ENCODE assay signal across 8 mouse cellular contexts in the genomic region with DNA sequence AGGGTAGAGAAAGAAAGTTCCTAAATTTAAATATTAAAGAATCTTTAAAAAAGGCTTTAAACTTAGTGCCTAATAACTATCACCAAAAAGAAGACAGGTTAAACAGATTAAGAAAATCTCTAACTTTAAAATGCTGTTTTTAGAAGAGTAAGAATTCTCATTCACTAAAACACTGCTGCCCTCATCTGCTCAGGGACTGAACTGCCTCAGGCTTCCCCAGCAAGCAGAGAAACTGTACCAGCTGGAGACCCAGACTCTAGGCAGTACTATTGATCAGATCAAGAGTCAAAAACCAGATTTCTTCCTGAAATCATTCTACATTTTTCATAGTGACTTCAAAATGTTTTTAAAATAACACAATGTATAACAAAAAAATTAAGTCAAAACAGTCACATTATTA. TPM values are rescaled to one million over a fixed set of nuclear protein-coding genes. Genes with fewer than 3 reads are reported as not detected.
DNase-seq lines count a peak whose midpoint lies in the region; ATAC-seq and TF ChIP-seq lines count a peak whose summit lies in the region.

No protein-coding gene starts in this region.

- H3K9ac ChIP-seq in forebrain, postnatal 0 days, result no peak overlapping the region
- no peak overlapping the region for H3K9ac ChIP-seq in forebrain, embryonic 11.5 days (ENCODE audit: low read length)
- no peak overlapping the region for H3K9ac ChIP-seq in limb, embryonic 14.5 days (ENCODE audit: low read depth, low read length, severe bottlenecking)

- H3K27ac ChIP-seq in forebrain, postnatal 0 days (ENCODE audit: low read depth, low read length), result no peak overlapping the region
- H3K27ac ChIP-seq in forebrain, embryonic 11.5 days (ENCODE audit: low read depth, low read length), result no peak overlapping the region
- no peak overlapping the region for H3K27ac ChIP-seq in limb, embryonic 14.5 days (replicated peaks; ENCODE audit: low read depth, low read length)

- H3K27me3 ChIP-seq in forebrain, postnatal 0 days (ENCODE audit: insufficient read depth, low read length), result no peaks in the 10 kb centered on the region
- H3K27me3 ChIP-seq in forebrain, embryonic 11.5 days (ENCODE audit: control insufficient read depth, insufficient read depth, low read length), result no peaks in the 10 kb centered on the region
- H3K27me3 ChIP-seq in limb, embryonic 14.5 days (ENCODE audit: control insufficient read depth, insufficient read depth, low read length), result no peaks in the 10 kb centered on the region

- peak; percentile 77 for TF ChIP-seq CTCF in forebrain, postnatal 0 days (IDR thresholded peaks at IDR 0.05; ENCODE audit: low read depth)
- peak; percentile 31; the same call in 1 of the 2 replicates for TF ChIP-seq CTCF in lung, adult 2 months (IDR thresholded peaks at IDR 0.05; ENCODE audit: insufficient read depth, low read length)

- H3K4me1 ChIP-seq in forebrain, postnatal 0 days (ENCODE audit: insufficient read depth), result no peaks in the 10 kb centered on the region
- H3K4me1 ChIP-seq in forebrain, embryonic 11.5 days (replicated peaks; ENCODE audit: control insufficient read depth, insufficient read depth, low read length), result no peaks in the 10 kb centered on the region
- 0 out of 2 replicates have a peak, but pooled peaks cover 2% of the 10 kb centered on the region for H3K4me1 ChIP-seq in lung, adult 2 months (ENCODE audit: control insufficient read depth, insufficient read depth, low read length)
- H3K4me1 ChIP-seq in limb, embryonic 14.5 days (ENCODE audit: control insufficient read depth, insufficient read depth, low read length), result no peaks in the 10 kb centered on the region

- no peak overlapping the region for H3K4me2 ChIP-seq in forebrain, postnatal 0 days (ENCODE audit: low read depth)
- no peak overlapping the region for H3K4me2 ChIP-seq in forebrain, embryonic 11.5 days (ENCODE audit: low read depth, low read length, severe bottlenecking)
- H3K4me2 ChIP-seq in limb, embryonic 14.5 days (replicated peaks; ENCODE audit: low read depth, low read length, severe bottlenecking), result no peak overlapping the region

- DNase-seq in forebrain, postnatal 0 days, result peak; percentile 70
- DNase-seq in forebrain, embryonic 11.5 days (ENCODE audit: low spot score), result no peak
- DNase-seq in lung, adult 2 months, result no peak
- no peak for DNase-seq in lung, adult 18-20 months
- DNase-seq in adipocyte (ENCODE audit: low spot score), result peak; percentile 50
- DNase-seq in limb, embryonic 14.5 days (ENCODE audit: low spot score), result peak; percentile 17
- DNase-seq in urinary bladder, postnatal 36 days (ENCODE audit: low spot score in 2 of 2), result no peak

- no peaks in the 10 kb centered on the region for H3K9me3 ChIP-seq in forebrain, postnatal 0 days (ENCODE audit: low read length)
- H3K9me3 ChIP-seq in forebrain, embryonic 11.5 days (ENCODE audit: control insufficient read depth, low read length), result no peaks in the 10 kb centered on the region
- no peaks in the 10 kb centered on the region for H3K9me3 ChIP-seq in limb, embryonic 14.5 days (ENCODE audit: control insufficient read depth, low read length)

- H3K4me3 ChIP-seq in forebrain, postnatal 0 days (ENCODE audit: low read depth, low read length), result no peak overlapping the region
- H3K4me3 ChIP-seq in forebrain, embryonic 11.5 days (ENCODE audit: low read depth, low read length), result no peak overlapping the region
- H3K4me3 ChIP-seq in lung, adult 2 months (replicated peaks; ENCODE audit: extremely low read depth, low read depth, low read length), result no peak overlapping the region
- H3K4me3 ChIP-seq in limb, embryonic 14.5 days (replicated peaks; ENCODE audit: low read length), result no peak overlapping the region

- ATAC-seq in forebrain, postnatal 0 days, result peak; percentile 74; the same call in 1 of the 2 replicates
- ATAC-seq in forebrain, embryonic 11.5 days (replicated peaks; ENCODE audit: low FRiP score), result no peak
- ATAC-seq in limb, embryonic 14.5 days (ENCODE audit: low FRiP score, low read depth), result no peak
- no peak for ATAC-seq in monocyte, adult 5-6 weeks (replicated peaks; ENCODE audit: insufficient number of reproducible peaks, low FRiP score, low TSS enrichment, poor library complexity, severe bottlenecking)

- no peaks in the 10 kb centered on the region for H3K36me3 ChIP-seq in forebrain, postnatal 0 days (ENCODE audit: insufficient read depth)
- H3K36me3 ChIP-seq in forebrain, embryonic 11.5 days (ENCODE audit: control insufficient read depth, insufficient read depth, low read length), result no peaks in the 10 kb centered on the region; the same call in 1 of the 2 replicates
- H3K36me3 ChIP-seq in limb, embryonic 14.5 days (ENCODE audit: control insufficient read depth, insufficient read depth, low read length), result 0 out of 2 replicates have a peak, but pooled peaks cover 4% of the 10 kb centered on the region

- no peak for TF ChIP-seq POLR2A in lung, adult 2 months (IDR thresholded peaks at IDR 0.05; ENCODE audit: borderline replicate concordance, extremely low read depth, low read depth, low read length)
- TF ChIP-seq POLR2A in limb, embryonic 14.5 days (IDR thresholded peaks at IDR 0.05; ENCODE audit: borderline replicate concordance, extremely low read depth, insufficient read depth, insufficient read length), result no peak

RNA-seq across cellular contexts. Expression of a gene that starts 5.5 kb away (rescaled TPM):
- total RNA-seq in forebrain, postnatal 0 days (2014; rRNA removed), result 79.8 and 91.9 TPM in 2 replicates
- polyA plus RNA-seq in forebrain, postnatal 0 days (2015; fragmentation: Nextera tagmentation; extraction: Ambion mirVana), result 3.6 and 6.9 TPM in 2 replicates
- 9.5 and 13.5 TPM in 2 replicates for polyA plus RNA-seq in forebrain, embryonic 11.5 days (2014; fragmentation: Nextera tagmentation; extraction: Ambion mirVana)
- 1,993 and 2,492 TPM in 2 replicates for polyA plus RNA-seq in lung, adult 2 months (2012; rRNA removed)
- 222 and 266 TPM in 2 replicates for polyA plus RNA-seq in limb, embryonic 14.5 days (2012; rRNA removed)
- 17.6 and 54.2 TPM in 2 replicates for polyA plus RNA-seq in limb, embryonic 14.5 days (2014; fragmentation: Nextera tagmentation; extraction: Ambion mirVana)
- 191 to 497 TPM (median 426 TPM) in 3 replicates for total RNA-seq in monocyte, adult 5-6 weeks (2017)

RNA-seq across cellular contexts. Expression of a gene that starts 29.0 kb away (rescaled TPM):
- total RNA-seq in forebrain, postnatal 0 days (2014; rRNA removed), result 40.5 and 47.6 TPM in 2 replicates
- 6.5 and 8.7 TPM in 2 replicates for polyA plus RNA-seq in forebrain, postnatal 0 days (2015; fragmentation: Nextera tagmentation; extraction: Ambion mirVana)
- 17.6 and 18.8 TPM in 2 replicates for polyA plus RNA-seq in forebrain, embryonic 11.5 days (2014; fragmentation: Nextera tagmentation; extraction: Ambion mirVana)
- 10.0 and 12.3 TPM in 2 replicates for polyA plus RNA-seq in lung, adult 2 months (2012; rRNA removed)
- polyA plus RNA-seq in limb, embryonic 14.5 days (2012; rRNA removed), result 11.9 and 13.2 TPM in 2 replicates
- 15.3 and 19.1 TPM in 2 replicates for polyA plus RNA-seq in limb, embryonic 14.5 days (2014; fragmentation: Nextera tagmentation; extraction: Ambion mirVana)
- 54.7 to 72.0 TPM (median 56.5 TPM) in 3 replicates for total RNA-seq in monocyte, adult 5-6 weeks (2017)

RNA-seq across cellular contexts. Expression of a gene that starts 55.9 kb away (rescaled TPM):
- 7.8 and 9.3 TPM in 2 replicates for total RNA-seq in forebrain, postnatal 0 days (2014; rRNA removed)
- 7.7 and 15.0 TPM in 2 replicates for polyA plus RNA-seq in forebrain, postnatal 0 days (2015; fragmentation: Nextera tagmentation; extraction: Ambion mirVana)
- polyA plus RNA-seq in forebrain, embryonic 11.5 days (2014; fragmentation: Nextera tagmentation; extraction: Ambion mirVana), result 19.3 and 19.7 TPM in 2 replicates
- 0.26 and 0.54 TPM in 2 replicates for polyA plus RNA-seq in lung, adult 2 months (2012; rRNA removed)
- 2.5 and 2.6 TPM in 2 replicates for polyA plus RNA-seq in limb, embryonic 14.5 days (2012; rRNA removed)
- 8.2 TPM in 2 replicates for polyA plus RNA-seq in limb, embryonic 14.5 days (2014; fragmentation: Nextera tagmentation; extraction: Ambion mirVana)
- 5.2 to 7.2 TPM (median 6.7 TPM) in 3 replicates for total RNA-seq in monocyte, adult 5-6 weeks (2017)

Comparison
In these comparisons a context has a peak if more than half of its experiments do, and no peak if none do; other contexts are left out.
1. DNase-seq: peak in forebrain, postnatal 0 days (single experiment), adipocyte (single experiment) and limb, embryonic 14.5 days (single experiment); none in forebrain, embryonic 11.5 days (single experiment), lung, adult 2 months (single experiment), lung, adult 18-20 months (0 of 2) and urinary bladder, postnatal 36 days (0 of 2).